Mouse (Mus musculus) kidney, postnatal 36 days (tissue): ENCODE data around the gene Obp2a.
"Not testable (repeated sequence)": the region's sequence is repeated elsewhere in the genome, so short reads cannot be mapped to it uniquely, and the experiment has no call there.

ENCODE experiments used
- DNase-seq, 2 experiments: peaks; one replicate each; pipeline ENCODE4 v3.0.0; 2021 to 2022; ENCODE audit warnings: mixed read lengths in 2 of 2

Gene Obp2a

DNA sequence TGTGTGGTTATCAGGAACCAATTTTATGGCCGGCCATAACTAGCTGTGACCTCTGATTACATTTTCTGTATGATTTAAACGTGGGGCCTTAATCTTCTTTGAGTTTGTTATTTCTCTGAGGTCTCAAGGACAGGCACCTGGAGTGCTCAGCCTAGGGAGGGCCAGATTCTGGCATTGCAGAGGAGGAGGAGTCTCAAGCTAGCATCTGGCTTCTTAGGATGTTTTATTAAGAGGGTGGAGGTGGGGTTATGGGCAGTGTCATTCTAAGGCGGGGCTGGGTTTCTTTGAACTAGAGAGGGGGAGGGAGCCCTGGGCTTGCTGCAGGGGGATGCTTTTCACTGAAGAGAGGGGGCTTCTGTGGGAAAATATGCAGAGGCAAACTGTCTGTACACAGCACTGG lies 11.8 kb downstream of the Obp2a start:
- DNase-seq, result not testable (repeated sequence)

GRCm38 (mm10) chr2:25717222-25717621 lies 17.4 kb downstream of the Obp2a start:
- no peak for DNase-seq

- DNase-seq, result no peak
Measured at GRCm38 (mm10) chr2:25733199-25733930, 33.5 kb downstream of the Obp2a start.

DNA sequence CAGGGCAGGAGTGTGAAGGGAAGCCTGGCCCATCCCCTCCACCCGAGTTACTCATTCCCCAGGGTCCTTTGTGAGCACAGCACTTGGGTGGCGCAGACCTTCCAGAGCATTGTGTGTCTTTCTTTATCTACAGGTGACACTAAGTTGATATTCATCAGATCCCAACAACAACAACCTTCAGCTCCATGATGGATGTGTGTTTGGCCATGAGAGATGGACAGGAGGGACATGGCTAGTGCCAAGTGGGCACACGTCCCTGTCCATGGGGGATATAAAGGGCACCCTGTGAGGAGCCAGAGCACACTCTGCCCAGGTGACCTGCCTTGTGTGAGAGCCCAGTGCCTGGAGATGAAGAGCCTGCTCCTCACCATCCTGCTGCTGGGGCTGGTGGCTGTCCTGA lies 36.9 kb downstream of the Obp2a start, which contains the start of gene Obp2b:
TSS of gene Obp2b (plus strand) at position 301 of the 400 bp plus-strand sequence.
- DNase-seq, result not testable (repeated sequence)

DNA sequence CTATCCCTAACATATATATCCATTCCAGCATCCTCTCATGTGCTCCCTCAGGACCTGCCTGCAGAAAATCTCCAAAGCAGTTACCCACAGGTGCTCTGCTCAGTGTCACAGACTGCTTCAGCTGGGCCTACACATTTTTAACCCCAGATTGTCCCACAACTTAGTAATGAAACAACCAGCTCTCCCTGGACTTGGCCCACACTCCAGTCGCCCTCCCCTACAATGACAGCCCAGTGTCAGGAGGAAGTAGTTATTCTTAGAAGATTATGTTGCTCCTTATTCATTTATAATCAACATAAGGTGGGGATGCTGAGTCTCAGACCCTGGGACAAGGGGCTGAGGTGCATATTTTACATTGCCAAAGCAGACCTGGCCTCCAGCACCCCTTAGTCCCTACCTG lies 41.8 kb downstream of the Obp2a start:
- DNase-seq, result no peak
